Mouse (Mus musculus) liver, embryonic 15.5 days (tissue): ENCODE measurements at regions not wholly inside any gene's neighbourhood (a gene's known extent, or its start where the extent isn't known, plus 50 kb on each side); places are given as distances from the start of the nearest gene placed in this dataset.

Experiments used
- ATAC-seq: fragments of 200-750 bp; cut with Nextera tagmentation; 2 replicates; pipeline ENCODE4 v1.8.0; 2017; ENCODE audit warnings: moderate number of reproducible peaks, mild to moderate bottlenecking, moderate library complexity; ENCODE audit not compliant: insufficient read depth
- H3K27ac ChIP-seq: fragments of 300-500 bp; sonication (generic); replicated peaks from 2 replicates; pipeline ENCODE4 v1.5.1; 2015; ENCODE audit warnings: mild to moderate bottlenecking, inconsistent platforms
- H3K27me3 ChIP-seq: fragments of 300-500 bp; sonication (generic); 2 replicates; pipeline ENCODE4 v1.6.1; 2015; ENCODE audit warnings: mild to moderate bottlenecking, inconsistent platforms
- H3K36me3 ChIP-seq: fragments of 300-500 bp; sonication (generic); replicated peaks from 2 replicates; pipeline ENCODE4 v1.6.1; 2015; ENCODE audit warnings: moderate library complexity, mild to moderate bottlenecking, inconsistent platforms
- H3K4me1 ChIP-seq: fragments of 300-500 bp; sonication (generic); replicated peaks from 2 replicates; pipeline ENCODE4 v1.6.1; 2015; ENCODE audit warnings: inconsistent platforms
- H3K4me2 ChIP-seq: fragments of 300-500 bp; sonication (generic); 2 replicates; pipeline ENCODE4 v1.6.1; 2015; ENCODE audit warnings: moderate library complexity, mild to moderate bottlenecking, inconsistent platforms
- H3K4me3 ChIP-seq: fragments of 300-500 bp; sonication (generic); replicated peaks from 2 replicates; pipeline ENCODE4 v1.5.1; 2015; ENCODE audit warnings: mild to moderate bottlenecking, inconsistent platforms
- H3K9ac ChIP-seq: fragments of 300-500 bp; sonication (generic); 2 replicates; pipeline ENCODE4 v1.6.1; 2015; ENCODE audit warnings: moderate library complexity, mild to moderate bottlenecking, inconsistent platforms
- H3K9me3 ChIP-seq: fragments of 300-500 bp; sonication (generic); replicated peaks from 2 replicates; pipeline ENCODE4 v1.6.1; 2016; ENCODE audit warnings: inconsistent platforms
- WGBS: fragments of 180-500 bp; shearing (Covaris S2); methylation state at CpG from one replicate; pipeline ENCODE4 v1.1.7; 2015; ENCODE audit warnings: mixed read lengths; ENCODE audit not compliant: insufficient replicate concordance; 5-methylcytosine and 5-hydroxymethylcytosine counted together

DNA sequence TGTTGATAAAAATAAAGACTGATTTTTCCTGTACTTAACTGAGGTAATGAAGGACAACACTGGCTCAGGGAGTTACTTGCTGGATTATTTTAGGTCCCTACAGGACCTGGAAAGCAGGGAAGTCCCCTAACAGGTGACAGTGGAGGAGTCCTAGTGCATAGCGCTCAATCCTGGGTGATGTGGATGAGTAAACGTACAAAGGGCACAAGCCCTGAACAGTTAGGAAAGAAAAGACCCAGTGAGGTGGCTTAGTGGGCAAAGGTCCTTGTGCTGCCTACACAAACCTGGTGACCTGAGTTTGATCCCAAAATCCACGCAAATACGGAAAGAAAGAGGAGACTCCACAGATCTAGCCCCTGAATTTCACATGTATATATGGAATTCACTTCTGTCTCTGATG, 99.1 kb downstream of the Hes1 start:
- Histone ChIP-seq H3K9ac (no peak overlapping the region), H3K27ac (0 out of 2 replicates have a peak overlapping the region, but pooled peaks have one; percentile 19), H3K9me3 (no peaks in the 10 kb centered on the region), H3K36me3 (no peaks in the 10 kb centered on the region), H3K27me3 (no peaks in the 10 kb centered on the region), H3K4me1 (peaks cover 8% of the 10 kb centered on the region), H3K4me3 (no peak overlapping the region), H3K4me2 (no peak overlapping the region)
- ATAC-seq: peak; percentile 66
- 67% methylated on average over 4 of the region's 4 CpGs for WGBS

GRCm38 (mm10) chr16:30165667-30166180, 101.5 kb downstream of the Hes1 start:
- ATAC-seq: no peak
- Histone ChIP-seq H3K36me3 (no peaks in the 10 kb centered on the region), H3K4me1 (peaks cover 7% of the 10 kb centered on the region), H3K27me3 (no peaks in the 10 kb centered on the region), H3K27ac (no peak overlapping the region), H3K9me3 (no peaks in the 10 kb centered on the region), H3K9ac (no peak overlapping the region), H3K4me2 (no peak overlapping the region), H3K4me3 (no peak overlapping the region)
- 51% methylated on average over 3 of the region's 3 CpGs for WGBS

DNA sequence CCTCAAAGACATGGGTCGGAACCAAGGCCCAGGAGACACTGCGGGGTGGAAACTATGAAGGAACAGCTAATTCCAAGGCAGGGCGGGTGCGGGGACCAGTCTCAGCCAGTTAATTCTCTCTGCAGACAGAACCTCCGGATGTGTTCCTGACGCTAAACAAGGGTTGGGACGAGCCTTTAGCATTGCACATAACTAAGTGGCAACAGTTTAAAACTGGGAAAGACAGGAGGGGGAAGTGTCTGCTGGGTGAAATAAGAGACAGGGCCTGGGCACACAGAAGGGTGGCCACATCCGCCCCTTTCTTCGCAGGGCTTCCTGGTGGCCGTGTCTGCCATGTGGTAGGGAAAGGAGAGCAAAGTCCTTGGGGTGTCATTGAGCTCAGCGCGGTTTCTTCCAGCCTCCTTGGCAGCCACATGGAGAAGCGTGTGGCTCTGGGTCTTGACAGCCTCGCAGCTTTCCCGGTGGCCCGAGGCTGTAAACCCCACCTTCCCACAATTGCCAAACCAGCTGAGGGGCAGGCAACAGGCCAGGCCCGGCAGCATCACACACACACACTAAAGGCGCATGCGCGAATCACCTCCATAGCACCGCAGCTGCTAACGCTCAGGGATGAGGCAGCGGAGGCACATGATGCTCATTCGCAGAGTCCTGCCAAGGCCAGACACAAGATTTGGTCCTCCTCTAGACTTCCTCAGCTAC, 95.8 kb downstream of the Cpn2 start:
- 0 out of 2 replicates have a peak, but pooled peaks have one; percentile 23 for ATAC-seq
- Histone ChIP-seq H3K4me2 (no peak overlapping the region), H3K27ac (no peak overlapping the region), H3K4me1 (peaks cover 32% of the 10 kb centered on the region), H3K4me3 (no peak overlapping the region), H3K27me3 (no peaks in the 10 kb centered on the region), H3K9ac (no peak overlapping the region), H3K36me3 (no peaks in the 10 kb centered on the region), H3K9me3 (no peaks in the 10 kb centered on the region)
- 58% methylated on average over 24 of the region's 24 CpGs for WGBS

- Histone ChIP-seq H3K4me1 (peaks cover 32% of the 10 kb centered on the region), H3K27ac (no peak overlapping the region), H3K4me3 (no peak overlapping the region), H3K9me3 (no peaks in the 10 kb centered on the region), H3K36me3 (no peaks in the 10 kb centered on the region), H3K4me2 (no peak overlapping the region), H3K27me3 (no peaks in the 10 kb centered on the region), H3K9ac (no peak overlapping the region)
- 63% methylated on average over 13 of the region's 13 CpGs for WGBS
- no peak for ATAC-seq
Measured at GRCm38 (mm10) chr16:30172136-30172731, 95.1 kb downstream of the Cpn2 start.

GRCm38 (mm10) chr16:30172798-30173202, 94.5 kb downstream of the Cpn2 start:
- Histone ChIP-seq H3K36me3 (no peaks in the 10 kb centered on the region), H3K9me3 (no peaks in the 10 kb centered on the region), H3K4me2 (no peak overlapping the region), H3K4me3 (no peak overlapping the region), H3K4me1 (peaks cover 32% of the 10 kb centered on the region), H3K9ac (no peak overlapping the region), H3K27ac (no peak overlapping the region), H3K27me3 (no peaks in the 10 kb centered on the region)
- ATAC-seq: no peak
- 38% methylated on average over 9 of the region's 9 CpGs for WGBS

DNA sequence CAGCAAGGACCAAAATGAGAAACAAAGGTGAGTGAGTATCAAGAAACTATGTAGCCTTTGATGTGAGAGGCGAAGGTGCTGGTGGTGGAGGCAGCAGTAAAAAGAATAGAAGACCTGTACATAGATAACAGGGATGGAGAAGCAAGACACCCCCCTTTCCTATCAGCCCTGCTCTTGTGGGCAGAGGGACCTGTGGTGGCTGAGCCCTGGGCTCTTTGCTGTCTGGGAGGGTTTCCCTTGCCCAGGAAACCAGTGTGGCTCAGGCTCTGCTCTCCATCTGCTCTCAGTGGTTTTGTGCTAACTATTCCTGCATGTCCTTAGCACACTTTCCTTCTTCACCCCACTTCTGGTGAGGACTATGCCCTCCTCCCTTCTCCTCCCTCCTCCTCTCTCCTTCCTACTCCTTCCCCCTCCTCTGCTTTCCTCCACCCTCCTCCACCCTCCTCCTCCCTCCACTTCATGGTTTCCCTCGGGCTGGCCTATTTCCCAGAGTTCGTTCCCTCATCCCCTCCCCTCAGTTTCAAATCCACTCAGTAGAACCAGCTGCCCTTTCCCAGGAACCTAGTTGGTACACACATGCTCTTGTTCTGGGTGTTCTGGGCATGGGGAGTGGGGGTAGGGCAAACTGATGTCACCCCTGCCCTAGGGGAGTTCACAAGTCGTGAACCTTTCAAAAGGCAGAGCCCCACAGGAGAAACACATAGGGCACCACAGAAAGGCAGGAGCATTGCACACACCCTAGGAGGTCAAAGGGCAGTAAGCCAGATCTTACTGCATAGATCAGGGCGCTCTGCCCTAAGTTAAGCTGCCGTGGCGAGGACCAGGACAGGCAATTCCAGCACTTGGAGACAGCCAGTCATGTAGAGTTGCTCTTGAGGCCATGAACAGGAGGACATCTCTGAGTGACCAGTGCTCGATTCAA, 93.1 kb downstream of the Cpn2 start:
- Histone ChIP-seq H3K4me2 (no peak overlapping the region), H3K9ac (no peak overlapping the region), H3K4me3 (no peak overlapping the region), H3K27ac (no peak overlapping the region), H3K9me3 (no peaks in the 10 kb centered on the region), H3K27me3 (no peaks in the 10 kb centered on the region), H3K4me1 (peaks cover 41% of the 10 kb centered on the region), H3K36me3 (no peaks in the 10 kb centered on the region)
- ATAC-seq: no peak
- 38% methylated on average over 8 of the region's 8 CpGs for WGBS

GRCm38 (mm10) chr16:30176306-30176705, 91.0 kb downstream of the Cpn2 start:
- WGBS: 49% methylated on average over 5 of the region's 5 CpGs
- H3K9me3 ChIP-seq: no peaks in the 10 kb centered on the region
- H3K4me2 ChIP-seq: no peak overlapping the region
- no peaks in the 10 kb centered on the region for H3K27me3 ChIP-seq
- no peak overlapping the region for H3K4me3 ChIP-seq
- ATAC-seq: no peak
- H3K27ac ChIP-seq: no peak overlapping the region
- no peak overlapping the region for H3K9ac ChIP-seq
- H3K36me3 ChIP-seq: no peaks in the 10 kb centered on the region
- peaks cover 48% of the 10 kb centered on the region for H3K4me1 ChIP-seq

- Histone ChIP-seq H3K27ac (no peak overlapping the region), H3K4me3 (no peak overlapping the region), H3K36me3 (no peaks in the 10 kb centered on the region), H3K4me1 (peaks cover 37% of the 10 kb centered on the region), H3K27me3 (no peaks in the 10 kb centered on the region), H3K9ac (no peak overlapping the region), H3K4me2 (no peak overlapping the region), H3K9me3 (no peaks in the 10 kb centered on the region)
- ATAC-seq: no peak
- WGBS: 74% methylated on average over 7 of the region's 7 CpGs
Measured at GRCm38 (mm10) chr16:30177769-30178168, 89.5 kb downstream of the Cpn2 start.

- ATAC-seq: peak; percentile 40; the same call in 1 of the 2 replicates
- Histone ChIP-seq H3K9me3 (no peaks in the 10 kb centered on the region), H3K4me1 (peaks cover 32% of the 10 kb centered on the region), H3K4me2 (no peak overlapping the region; the same call in 1 of the 2 replicates), H3K36me3 (no peaks in the 10 kb centered on the region), H3K27me3 (no peaks in the 10 kb centered on the region), H3K9ac (no peak overlapping the region), H3K4me3 (no peak overlapping the region), H3K27ac (no peak overlapping the region)
- 22% methylated on average over 6 of the region's 6 CpGs for WGBS
Measured at GRCm38 (mm10) chr16:30178596-30178995, 88.7 kb downstream of the Cpn2 start.

GRCm38 (mm10) chr16:30179504-30179976, 87.8 kb downstream of the Cpn2 start:
- H3K27me3 ChIP-seq: no peaks in the 10 kb centered on the region
- H3K9me3 ChIP-seq: no peaks in the 10 kb centered on the region
- H3K4me2 ChIP-seq: no peak overlapping the region
- H3K4me1 ChIP-seq: peaks cover 23% of the 10 kb centered on the region
- no peak overlapping the region for H3K27ac ChIP-seq
- H3K9ac ChIP-seq: no peak overlapping the region
- H3K36me3 ChIP-seq: no peaks in the 10 kb centered on the region
- 13% methylated on average over 5 of the region's 5 CpGs for WGBS
- no peak overlapping the region for H3K4me3 ChIP-seq
- ATAC-seq: peak; percentile 40; the same call in 1 of the 2 replicates

DNA sequence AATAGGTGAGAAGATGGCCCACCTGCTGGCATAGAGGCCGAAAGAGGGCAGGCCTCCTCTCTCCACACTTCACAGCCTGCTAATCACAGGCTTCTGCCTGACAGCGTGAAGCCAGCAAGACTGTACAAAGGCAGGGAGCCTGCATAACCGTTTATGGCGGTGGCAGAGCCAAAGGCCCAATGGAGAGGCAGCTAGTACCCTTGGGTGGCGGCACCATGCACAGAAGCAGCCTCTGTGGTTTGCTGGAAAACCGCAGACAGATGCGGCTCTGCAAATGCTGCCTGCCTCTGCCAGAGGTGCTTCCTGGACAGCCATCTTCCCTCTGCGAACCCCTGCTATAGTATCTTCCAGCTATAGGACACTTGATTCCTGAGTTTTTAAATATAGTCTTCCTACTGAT, 86.2 kb downstream of the Cpn2 start:
- WGBS: 17% methylated on average over 8 of the region's 8 CpGs
- H3K9ac ChIP-seq: no peak overlapping the region
- H3K4me2 ChIP-seq: no peak overlapping the region
- H3K9me3 ChIP-seq: no peaks in the 10 kb centered on the region
- H3K36me3 ChIP-seq: no peaks in the 10 kb centered on the region
- peaks cover 33% of the 10 kb centered on the region for H3K4me1 ChIP-seq
- no peak for ATAC-seq
- H3K27ac ChIP-seq: no peak overlapping the region
- H3K4me3 ChIP-seq: no peak overlapping the region
- H3K27me3 ChIP-seq: peaks cover 13% of the 10 kb centered on the region
